In genomic region chr6:7463896-7464295, GRCm38 (mm10) we compare ENCODE assay signal across 12 mouse cellular contexts.
DNase-seq lines count a peak whose midpoint lies in the region; ATAC-seq and TF ChIP-seq lines count a peak whose summit lies in the region.
"Had no signal": no experiment of that assay in that cellular context is flagged by ENCODE, and none has a peak within 500 bp of the region (broad histone marks: within the 10 kb centered on the region; RNA-seq: fewer than 3 reads in every experiment).

No protein-coding gene starts in this region.

- peak; percentile 6 for DNase-seq in ovary, postnatal 36 days (ENCODE audit: low spot score)
- no peak for DNase-seq in ovary, postnatal 14 days (ENCODE audit: low spot score)
- peak; percentile 84 for DNase-seq in brain, adult 2 months (ENCODE audit: low read depth, low spot score)
- DNase-seq in layer of hippocampus, postnatal 36 days: no peak

- no peaks in the 10 kb centered on the region for H3K4me1 ChIP-seq in hindbrain, embryonic 16.5 days (ENCODE audit: control insufficient read depth, insufficient read depth, low read depth, low read length)
- no peaks in the 10 kb centered on the region for H3K4me1 ChIP-seq in hindbrain, embryonic 13.5 days (replicated peaks)
- peaks cover 7% of the 10 kb centered on the region for H3K4me1 ChIP-seq in embryonic fibroblast, embryonic 13.5 days (ENCODE audit: control insufficient read depth, insufficient read depth, low read length)
- no peaks in the 10 kb centered on the region for H3K4me1 ChIP-seq in neural tube, embryonic 15.5 days
- H3K4me1 ChIP-seq: limb, embryonic 12.5 days; stomach, embryonic 15.5 days had no signal

- H3K27ac ChIP-seq in hindbrain, embryonic 16.5 days (ENCODE audit: low read depth, low read length): no peak overlapping the region
- H3K27ac ChIP-seq in hindbrain, embryonic 13.5 days: no peak overlapping the region
- H3K27ac ChIP-seq in embryonic fibroblast, embryonic 13.5 days (ENCODE audit: insufficient read depth, low read length): peak overlapping the region; percentile 50; the same call in 1 of the 2 replicates
- H3K27ac ChIP-seq in neural tube, embryonic 15.5 days (replicated peaks): no peak overlapping the region
- H3K27ac ChIP-seq: forebrain, embryonic 13.5 days; limb, embryonic 12.5 days; stomach, embryonic 15.5 days had no signal

- no peaks in the 10 kb centered on the region for H3K36me3 ChIP-seq in hindbrain, embryonic 16.5 days (ENCODE audit: control insufficient read depth, insufficient read depth, low read length)
- no peaks in the 10 kb centered on the region for H3K36me3 ChIP-seq in hindbrain, embryonic 13.5 days
- no peaks in the 10 kb centered on the region for H3K36me3 ChIP-seq in neural tube, embryonic 15.5 days
- H3K36me3 ChIP-seq: limb, embryonic 12.5 days; stomach, embryonic 15.5 days had no signal

- no peak for TF ChIP-seq POLR2A in embryonic fibroblast, embryonic 13.5 days (IDR thresholded peaks at IDR 0.05; ENCODE audit: low read depth, low read length)

- ATAC-seq in hindbrain, embryonic 16.5 days: peak; percentile 40; the same call in 1 of the 2 replicates
- ATAC-seq in hindbrain, embryonic 13.5 days (ENCODE audit: low FRiP score): no peak
- no peak for ATAC-seq in neural tube, embryonic 15.5 days (ENCODE audit: low FRiP score)
- ATAC-seq: forebrain, embryonic 13.5 days; Patski had no signal

- 71% methylated on average over 2 of the region's 2 CpGs for WGBS in hindbrain, embryonic 16.5 days
- 81% methylated on average over 2 of the region's 2 CpGs for WGBS in hindbrain, embryonic 13.5 days
- 91% methylated on average over 2 of the region's 2 CpGs for WGBS in neural tube, embryonic 15.5 days

- H3K27me3 ChIP-seq in hindbrain, embryonic 16.5 days (replicated peaks; ENCODE audit: control insufficient read depth, insufficient read depth, low read length): no peaks in the 10 kb centered on the region
- no peaks in the 10 kb centered on the region for H3K27me3 ChIP-seq in hindbrain, embryonic 13.5 days
- no peaks in the 10 kb centered on the region for H3K27me3 ChIP-seq in neural tube, embryonic 15.5 days (replicated peaks)
- H3K27me3 ChIP-seq: forebrain, embryonic 13.5 days; limb, embryonic 12.5 days; stomach, embryonic 15.5 days had no signal

- TF ChIP-seq CTCF in embryonic fibroblast, embryonic 13.5 days (IDR thresholded peaks at IDR 0.05; ENCODE audit: borderline replicate concordance, insufficient read depth, low read length): no peak

- H3K4me3 ChIP-seq in hindbrain, embryonic 16.5 days (ENCODE audit: low read length): no peak overlapping the region
- no peak overlapping the region for H3K4me3 ChIP-seq in hindbrain, embryonic 13.5 days
- no peak overlapping the region for H3K4me3 ChIP-seq in embryonic fibroblast, embryonic 13.5 days (ENCODE audit: insufficient read depth, low read length)
- H3K4me3 ChIP-seq in neural tube, embryonic 15.5 days (replicated peaks): no peak overlapping the region
- H3K4me3 ChIP-seq: forebrain, embryonic 13.5 days; limb, embryonic 12.5 days; stomach, embryonic 15.5 days had no signal

- no peaks in the 10 kb centered on the region for H3K9me3 ChIP-seq in hindbrain, embryonic 16.5 days (ENCODE audit: control insufficient read depth, low read length)
- H3K9me3 ChIP-seq in hindbrain, embryonic 13.5 days: no peaks in the 10 kb centered on the region
- H3K9me3 ChIP-seq in neural tube, embryonic 15.5 days (replicated peaks): no peaks in the 10 kb centered on the region
- H3K9me3 ChIP-seq: forebrain, embryonic 13.5 days; limb, embryonic 12.5 days; stomach, embryonic 15.5 days had no signal

- no peak overlapping the region for H3K4me2 ChIP-seq in hindbrain, embryonic 16.5 days (ENCODE audit: low read length)
- H3K4me2 ChIP-seq in hindbrain, embryonic 13.5 days: no peak overlapping the region
- no peak overlapping the region for H3K4me2 ChIP-seq in neural tube, embryonic 15.5 days
- H3K4me2 ChIP-seq: forebrain, embryonic 13.5 days; limb, embryonic 12.5 days; stomach, embryonic 15.5 days had no signal

- H3K9ac ChIP-seq in hindbrain, embryonic 16.5 days (ENCODE audit: low read depth, low read length): no peak overlapping the region
- no peak overlapping the region for H3K9ac ChIP-seq in hindbrain, embryonic 13.5 days
- no peak overlapping the region for H3K9ac ChIP-seq in neural tube, embryonic 15.5 days (replicated peaks)
- H3K9ac ChIP-seq: forebrain, embryonic 13.5 days; limb, embryonic 12.5 days; stomach, embryonic 15.5 days had no signal

Comparison
In these comparisons a context has a peak if more than half of its experiments do, and no peak if none do; other contexts are left out.
1. DNase-seq: peak in ovary, postnatal 36 days (single experiment) and brain, adult 2 months (single experiment); none in ovary, postnatal 14 days (single experiment) and layer of hippocampus, postnatal 36 days (0 of 2).